Mouse (Mus musculus) hematopoietic multipotent progenitor cell, adult 10-12 weeks (in vitro differentiated cells): Measurements from ENCODE around the gene B230118H07Rik. TPM values are rescaled to one million over a fixed set of nuclear protein-coding genes. Genes with fewer than 3 reads are reported as not detected.

Experiments
- polyA plus RNA-seq: library from polyadenylated mRNA; stranded (reverse); fragments of >175 nt; gene quantifications from 2 replicates; pipeline ENCODE4 v1.2.3, GENCODE M21; 2012; ENCODE audit warnings: low replicate concordance

The B230118H07Rik gene
- 0.47 TPM in 1 of 2 replicates, not detected in the other for polyA plus RNA-seq

DNA sequence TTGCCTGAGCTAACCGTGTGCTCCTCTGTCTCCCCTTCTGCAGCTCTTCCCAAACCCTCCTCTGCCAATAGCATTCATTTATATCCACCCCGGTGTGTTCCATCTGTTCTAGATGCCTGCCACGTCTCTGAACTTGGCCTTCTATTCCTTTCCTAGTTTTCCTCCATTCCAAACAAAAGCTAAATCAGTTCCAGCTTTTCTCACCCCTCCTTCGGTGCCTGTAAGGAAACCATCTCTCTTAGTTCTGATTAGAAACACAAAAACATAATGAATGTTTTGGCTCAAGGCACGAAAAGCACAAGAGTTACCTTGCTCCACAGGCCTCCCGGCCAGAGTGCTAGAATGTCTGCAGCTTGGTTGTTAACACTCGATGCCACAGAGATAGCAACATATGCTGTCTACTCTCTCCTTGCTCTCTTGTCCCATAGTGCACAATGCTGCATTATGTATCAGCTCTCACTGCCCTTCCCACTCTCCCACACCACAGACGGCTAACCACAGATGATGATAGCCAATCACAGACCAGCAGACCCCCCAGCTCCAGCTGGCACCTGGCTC, at the start of gene B230118H07Rik, which contains the start of gene Rag1:
Gene B230118H07Rik, minus strand, starts transcription at position 419 of the 558 bp plus-strand sequence.
Gene Rag1, minus strand, starts transcription at position 388 of the 558 bp plus-strand sequence.

GRCm38 (mm10) chr2:101678236-101679021, 29.1 kb upstream of the B230118H07Rik start, which contains the start of gene Traf6:
TSS of gene Traf6 (plus strand) at chr2:101678429.

DNA sequence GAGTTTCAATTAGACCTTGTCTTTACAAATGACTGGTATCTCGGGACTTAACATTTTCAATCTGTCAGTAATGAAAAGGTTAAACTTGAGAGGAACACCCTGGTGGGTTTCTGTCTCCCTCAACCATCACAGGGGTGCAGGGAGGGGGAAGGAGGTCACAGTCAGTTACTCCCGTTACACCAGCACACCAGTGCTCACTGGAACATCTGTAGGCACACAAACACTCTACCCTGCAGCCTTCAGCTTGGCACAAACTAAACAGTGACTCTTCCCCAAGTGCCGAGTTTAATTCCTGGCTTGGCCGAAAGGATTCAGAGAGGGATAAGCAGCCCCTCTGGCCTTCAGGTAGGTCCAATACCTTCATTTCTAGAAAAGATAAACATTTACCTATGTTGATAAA, 24.8 kb downstream of the B230118H07Rik start, which contains the start of gene Rag2:
Gene Rag2, plus strand, starts transcription at position 193 of the 400 bp plus-strand sequence.

Other genes with a start within 250 kb of the B230118H07Rik start
- gene Rag2, start 24.8 kb downstream of the B230118H07Rik start, polyA plus RNA-seq: not detected in 2 replicates
- gene Rag1, start within 50 bp of the B230118H07Rik start, polyA plus RNA-seq: 0.03 TPM in 1 of 2 replicates, not detected in the other
- 2.0 and 4.1 TPM in 2 replicates for gene Traf6, start 28.9 kb upstream of the B230118H07Rik start, polyA plus RNA-seq
- gene Prr5l, start 233.5 kb upstream of the B230118H07Rik start, polyA plus RNA-seq: 6.6 and 37.7 TPM in 2 replicates
- 5.3 and 45.5 TPM in 2 replicates for gene Commd9, start 236.7 kb upstream of the B230118H07Rik start, polyA plus RNA-seq